Mouse (Mus musculus) CH12.LX (cell line): Measurements from ENCODE around the gene Tas2r126. TPM values are rescaled to one million over a fixed set of nuclear protein-coding genes. Genes with fewer than 3 reads are reported as not detected.
A peak's percentile ranks its signal among the peaks of the same experiment; 100 is the strongest.

Experiments used
- DNase-seq: peaks from one replicate; pipeline ENCODE4 v3.0.0-alpha.2; 2013; ENCODE audit errors: extremely low read depth
- H3K27ac ChIP-seq: 2 replicates; pipeline ENCODE4 v1.5.1; 2012; ENCODE audit warnings: low read depth, mild to moderate bottlenecking, control low read depth, moderate library complexity; ENCODE audit not compliant: insufficient read depth
- H3K27me3 ChIP-seq: replicated peaks from 2 replicates; pipeline ENCODE3; 2012; ENCODE audit warnings: inconsistent platforms
- H3K36me3 ChIP-seq, 2 experiments: replicated peaks in 1 of 2; 2 replicates each; pipeline versions ENCODE3 to v1.6.1; 2012; ENCODE audit warnings: inconsistent platforms in 1 of 2, low read length in 1 of 2, mild to moderate bottlenecking in 1 of 2, mixed read lengths in 1 of 2, moderate library complexity in 1 of 2; ENCODE audit not compliant: control insufficient read depth in 1 of 2, insufficient read depth in 1 of 2
- H3K4me1 ChIP-seq, 2 experiments: 2 replicates each; pipeline ENCODE4 v1.6.1; 2012; ENCODE audit warnings: inconsistent platforms in 1 of 2, moderate library complexity in 1 of 2; ENCODE audit not compliant: insufficient read depth in 2 of 2, control insufficient read depth in 1 of 2
- H3K4me2 ChIP-seq: 2 replicates; pipeline ENCODE4 v1.6.1; 2012; ENCODE audit warnings: low read depth, mild to moderate bottlenecking, control low read depth; ENCODE audit not compliant: poor library complexity, insufficient read depth, severe bottlenecking
- H3K4me3 ChIP-seq, 3 experiments: fragments of 150-350 bp in 1 of 3; sonication (generic) in 1 of 3; replicated peaks in 1 of 3; 2 replicates each; pipeline versions ENCODE3 to v1.5.1; 2011 to 2012; ENCODE audit warnings: low read depth in 2 of 3, low read length in 2 of 3, mild to moderate bottlenecking in 2 of 3, moderate library complexity in 2 of 3, control low read depth in 1 of 3, improper control_type of control experiment in 1 of 3, inconsistent platforms in 1 of 3, mixed read lengths in 1 of 3; ENCODE audit not compliant: poor library complexity in 1 of 3
- H3K79me2 ChIP-seq: replicated peaks from 2 replicates; pipeline ENCODE4 v1.6.1; 2012; ENCODE audit warnings: mild to moderate bottlenecking, moderate library complexity; ENCODE audit not compliant: control insufficient read depth, poor library complexity, insufficient read depth, severe bottlenecking; ENCODE audit errors: extremely low read depth
- H3K9ac ChIP-seq: 2 replicates; pipeline ENCODE4 v1.6.1; 2012; ENCODE audit warnings: low read depth, mild to moderate bottlenecking, control low read depth, moderate library complexity; ENCODE audit not compliant: insufficient read depth
- H3K9me3 ChIP-seq: replicated peaks from 2 replicates; pipeline ENCODE3; 2012; ENCODE audit warnings: low read length, inconsistent platforms, mixed read lengths
- BHLHE40 ChIP-seq: IDR thresholded peaks from 2 replicates; pipeline ENCODE4 v1.6.1; 2011; ENCODE audit warnings: mild to moderate bottlenecking, low read depth, low read length, improper control_type of control experiment
- CHD1 ChIP-seq: IDR thresholded peaks from 2 replicates; pipeline ENCODE4 v1.6.1; 2012; ENCODE audit warnings: low read depth, low read length, improper control_type of control experiment, inconsistent platforms
- ELF1 ChIP-seq: IDR thresholded peaks from 2 replicates; pipeline ENCODE4 v1.6.1; 2014; ENCODE audit warnings: low read depth, mild to moderate bottlenecking, inconsistent platforms, low read length, improper control_type of control experiment
- GABPA ChIP-seq: IDR thresholded peaks from 2 replicates; pipeline ENCODE4 v1.6.1; 2012; ENCODE audit warnings: low read depth, low read length, improper control_type of control experiment, inconsistent platforms; ENCODE audit not compliant: insufficient replicate concordance
- IRF4 ChIP-seq: IDR thresholded peaks from 2 replicates; pipeline ENCODE4 v1.6.1; 2014; ENCODE audit warnings: low read depth, mild to moderate bottlenecking, inconsistent platforms, low read length, improper control_type of control experiment
- KAT2A ChIP-seq: IDR thresholded peaks from 2 replicates; pipeline ENCODE4 v1.6.1; 2012; ENCODE audit warnings: low read length, improper control_type of control experiment, inconsistent platforms; ENCODE audit not compliant: insufficient replicate concordance
- MAX ChIP-seq: IDR thresholded peaks from 2 replicates; pipeline ENCODE4 v1.6.1; 2011; ENCODE audit warnings: low read length, improper control_type of control experiment
- MAZ ChIP-seq: IDR thresholded peaks from 2 replicates; pipeline ENCODE4 v1.6.1; 2012; ENCODE audit warnings: low read depth, mild to moderate bottlenecking, inconsistent platforms, low read length, improper control_type of control experiment, moderate library complexity
- MEF2A ChIP-seq: IDR thresholded peaks from 2 replicates; pipeline ENCODE4 v1.6.1; 2014; ENCODE audit warnings: low read depth, mild to moderate bottlenecking, inconsistent platforms, low read length, improper control_type of control experiment, borderline replicate concordance
- MXI1 ChIP-seq: IDR thresholded peaks from 2 replicates; pipeline ENCODE4 v1.6.1; 2011; ENCODE audit warnings: mild to moderate bottlenecking, low read depth, low read length, improper control_type of control experiment
- MYC ChIP-seq: IDR thresholded peaks from 2 replicates; pipeline ENCODE4 v1.6.1; 2011; ENCODE audit warnings: low read depth, mild to moderate bottlenecking, improper control_type of control experiment, low read length
- NELFE ChIP-seq: IDR thresholded peaks from 2 replicates; pipeline ENCODE4 v1.6.1; 2011; ENCODE audit warnings: low read depth, low read length, improper control_type of control experiment
- NRF1 ChIP-seq: IDR thresholded peaks from 2 replicates; pipeline ENCODE4 v1.6.1; 2014; ENCODE audit warnings: low read depth, mild to moderate bottlenecking, inconsistent platforms, low read length, improper control_type of control experiment, moderate library complexity
- PAX5 ChIP-seq: IDR thresholded peaks from 2 replicates; pipeline ENCODE4 v1.6.1; 2012; ENCODE audit warnings: low read length, inconsistent platforms, mixed read lengths
- POLR2A ChIP-seq: IDR thresholded peaks from 2 replicates; pipeline ENCODE4 v1.6.1; 2011; ENCODE audit warnings: low read depth, mild to moderate bottlenecking, improper control_type of control experiment, low read length
- RAD21 ChIP-seq: IDR thresholded peaks from 2 replicates; pipeline ENCODE4 v1.6.1; 2011; ENCODE audit warnings: low read depth, mild to moderate bottlenecking, low read length, improper control_type of control experiment, moderate library complexity
- SMC3 ChIP-seq: IDR thresholded peaks from 2 replicates; pipeline ENCODE4 v1.6.1; 2011; ENCODE audit warnings: low read depth, low read length, improper control_type of control experiment
- TCF12 ChIP-seq: IDR thresholded peaks from 2 replicates; pipeline ENCODE4 v1.6.1; 2014; ENCODE audit warnings: low read depth, mild to moderate bottlenecking, inconsistent platforms, low read length, improper control_type of control experiment
- UBTF ChIP-seq: IDR thresholded peaks from 2 replicates; pipeline ENCODE4 v1.6.1; 2012; ENCODE audit warnings: low read depth, mild to moderate bottlenecking, inconsistent platforms, low read length, improper control_type of control experiment, moderate library complexity
- USF1 ChIP-seq: IDR thresholded peaks from 2 replicates; pipeline ENCODE4 v1.6.1; 2014; ENCODE audit warnings: low read depth, mild to moderate bottlenecking, inconsistent platforms, low read length, improper control_type of control experiment
- ZKSCAN1 ChIP-seq: IDR thresholded peaks from 2 replicates; pipeline ENCODE4 v1.6.1; 2012; ENCODE audit warnings: low read depth, inconsistent platforms, low read length, improper control_type of control experiment, borderline replicate concordance
- dilution Hi-C: fragments of 300-500 bp; cut with MboI; formaldehyde crosslinking; loops from 2 replicates; pipeline ENCODE4 v1.14.3; 2020; ENCODE audit warnings: low sequenced_read_pairs; ENCODE audit not compliant: extremely low pct_unique_long_range_greater_than_20kb, extremely low pct_ligation_motif_present
- in situ Hi-C: fragments of 300-500 bp; cut with MboI; formaldehyde crosslinking; loops from 3 replicates; pipeline ENCODE4 v1.14.3; 2019; ENCODE audit warnings: low sequenced_read_pairs, low pct_ligation_motif_present, low pct_unique_long_range_greater_than_20kb, mixed read lengths
- polyA plus RNA-seq: library from polyadenylated mRNA; unstranded; fragments of >175 nt; gene quantifications from 2 replicates; pipeline ENCODE4 v1.2.1, GENCODE M21; 2012; ENCODE audit warnings: low read depth; ENCODE audit not compliant: insufficient read length
- total RNA-seq, 2 experiments: library from RNA; depleted of rRNA; stranded (reverse); fragments of 300-350 nt in 1 of 2; fragments of >200 nt in 1 of 2; gene quantifications; 2 replicates each; pipeline ENCODE4 v1.2.3; 2012 to 2014

The Tas2r126 gene
- total and polyA plus RNA-seq, 3 experiments: not detected

DNA sequence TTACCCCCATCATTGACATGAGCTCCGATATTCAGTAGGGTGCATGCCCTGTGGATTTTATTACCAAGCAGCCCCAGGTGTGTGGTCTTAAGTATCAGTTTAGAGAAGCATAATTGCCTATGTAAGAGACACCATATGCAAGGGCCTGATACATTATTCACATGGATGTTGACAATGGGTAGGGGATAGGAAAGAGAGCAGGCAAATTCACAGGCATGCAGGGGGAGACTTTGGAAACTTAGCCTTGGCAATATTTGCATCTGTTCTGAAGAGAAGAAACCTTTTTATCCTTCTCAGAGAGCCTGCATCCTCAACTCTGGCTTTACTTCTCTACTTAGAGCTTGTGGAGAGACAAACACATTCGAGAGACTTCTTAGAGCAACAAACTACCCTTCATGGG, 29.2 kb upstream of the Tas2r126 start, which contains the start of gene Tas2r135:
Gene Tas2r135 (plus strand): TSS at position 301 of the 400 bp plus-strand sequence.
- H3K4me3 ChIP-seq: no peak within 1 kb of the TSS
- H3K9me3 ChIP-seq: no peaks in the 10 kb centered on the region
- no peak for DNase-seq
- no peak within 1 kb of the TSS for H3K9ac ChIP-seq
- H3K79me2 ChIP-seq: no peaks in the 10 kb centered on the region
- TF ChIP-seq PAX5 (no peak), GABPA (no peak), USF1 (no peak), BHLHE40 (no peak), RAD21 (no peak), NELFE (no peak), TCF12 (no peak), MYC (no peak), MAX (no peak), IRF4 (no peak)
- dilution Hi-C loops (no loop called here), in situ Hi-C loops (no loop called here)
- no peak within 1 kb of the TSS for H3K4me2 ChIP-seq
- no peaks in the 10 kb centered on the region for H3K27me3 ChIP-seq
- no peaks in the 10 kb centered on the region for H3K36me3 ChIP-seq
- H3K4me1 ChIP-seq: peaks cover 0 to 16% of the 10 kb centered on the region in 2 experiments; a peak in 2 of 4 replicates
- no peak within 1 kb of the TSS for H3K27ac ChIP-seq

- H3K79me2 ChIP-seq: no peaks in the 10 kb centered on the region
- no peak overlapping the region for H3K9ac ChIP-seq
- no peak overlapping the region for H3K4me2 ChIP-seq
- TF ChIP-seq UBTF (no peak), KAT2A (no peak)
- dilution Hi-C loops (no loop called here), in situ Hi-C loops (no loop called here)
- no peak overlapping the region for H3K27ac ChIP-seq
- H3K36me3 ChIP-seq: no peaks in the 10 kb centered on the region
- H3K4me3 ChIP-seq: no peak overlapping the region
- H3K4me1 ChIP-seq: peaks cover 2 to 11% of the 10 kb centered on the region in 2 experiments; a peak in 2 of 4 replicates
- no peaks in the 10 kb centered on the region for H3K27me3 ChIP-seq
- DNase-seq: no peak
- no peaks in the 10 kb centered on the region for H3K9me3 ChIP-seq
Observed at GRCm38 (mm10) chr6:42419443-42419842, 14.9 kb upstream of the Tas2r126 start.

DNA sequence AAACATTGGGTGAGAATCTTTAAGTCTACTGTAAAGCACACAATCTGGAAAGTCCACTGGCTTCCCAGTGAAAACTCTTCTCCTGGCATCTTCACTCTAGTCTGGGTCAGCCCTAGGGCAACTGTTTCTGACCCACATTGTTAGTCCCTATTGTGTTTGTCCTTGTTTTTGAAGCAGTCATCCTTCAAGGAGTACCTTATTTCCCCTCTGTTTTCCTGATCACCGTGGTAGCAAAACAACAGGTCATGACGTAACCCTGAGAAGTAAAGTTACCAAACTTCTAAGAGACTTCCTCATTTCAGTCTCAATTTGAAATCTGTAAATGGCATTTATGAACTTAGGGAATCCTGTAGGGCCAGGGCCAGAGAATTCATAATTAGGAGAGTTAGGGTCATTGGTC, 12.9 kb upstream of the Tas2r126 start:
- no peak overlapping the region for H3K9ac ChIP-seq
- in situ Hi-C loops (no loop called here), dilution Hi-C loops (no loop called here)
- no peak overlapping the region for H3K4me3 ChIP-seq
- no peaks in the 10 kb centered on the region for H3K79me2 ChIP-seq
- peak overlapping the region; percentile 44; the same call in 1 of the 2 replicates for H3K4me2 ChIP-seq
- no peaks in the 10 kb centered on the region for H3K9me3 ChIP-seq
- TF ChIP-seq ZKSCAN1 (no peak), NRF1 (no peak), SMC3 (no peak), MEF2A (no peak), RAD21 (no peak), ELF1 (no peak), MAX (no peak), MXI1 (no peak), CHD1 (no peak), POLR2A (no peak), MAZ (no peak)
- TF ChIP-seq, all 38 proteins: peak for 0
- Histone ChIP-seq H3K27ac (no peak overlapping the region), H3K4me1 (peaks cover 4 to 15% of the 10 kb centered on the region in 2 experiments; a peak in 2 of 4 replicates), H3K36me3 (no peaks in the 10 kb centered on the region), H3K27me3 (no peaks in the 10 kb centered on the region)
- peak; percentile 48 for DNase-seq
